ENCODE assay signal across 8 mouse cellular contexts in the genomic region with DNA sequence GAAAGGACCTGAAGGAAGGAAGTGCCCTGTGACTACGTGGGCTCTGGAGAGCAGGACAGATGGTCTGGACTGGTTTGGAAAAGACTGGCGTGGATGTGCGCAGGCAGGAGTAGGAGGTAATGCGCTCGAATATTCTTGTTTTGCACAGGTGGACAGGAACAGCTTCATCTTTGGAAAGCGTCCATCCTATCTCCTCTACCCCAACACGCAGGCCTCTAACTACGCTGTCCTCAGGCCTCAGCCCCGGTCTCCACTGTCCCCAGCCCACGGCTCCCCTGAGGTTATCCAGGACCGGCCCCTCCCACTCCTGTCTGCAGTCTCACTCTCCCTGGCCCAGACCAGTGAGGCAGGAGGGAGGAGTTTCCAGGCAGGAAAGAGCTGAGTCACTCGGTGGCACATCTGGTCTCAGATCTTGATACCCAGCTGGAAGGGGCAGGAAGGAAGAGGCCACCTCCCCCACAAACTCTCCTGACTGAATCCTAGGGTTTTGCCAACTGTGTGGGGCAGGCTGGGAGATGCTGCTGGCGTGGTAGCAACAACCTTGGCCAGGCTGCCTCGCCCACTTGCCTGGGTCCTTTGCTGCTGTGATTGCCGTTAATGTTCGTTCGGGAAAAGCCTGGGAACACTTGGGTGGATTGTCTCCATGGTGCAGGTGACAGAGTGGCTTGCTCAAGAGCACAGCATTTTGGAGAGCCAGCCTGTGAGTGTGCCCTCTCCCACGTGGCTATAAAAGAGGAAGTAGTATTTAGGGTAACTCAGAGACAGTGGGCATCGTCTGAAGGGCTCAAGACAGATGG. TPM values are rescaled to one million over a fixed set of nuclear protein-coding genes. Genes with fewer than 3 reads are reported as not detected.
DNase-seq lines count a peak whose midpoint lies in the region; ATAC-seq and TF ChIP-seq lines count a peak whose summit lies in the region.

No protein-coding gene starts in this region.

- no peaks in the 10 kb centered on the region for H3K79me2 ChIP-seq in liver, adult 2 months (ENCODE audit: control insufficient read depth, insufficient read depth, low read length)

- peak overlapping the region; percentile 20 for H3K4me2 ChIP-seq in intestine, embryonic 14.5 days (ENCODE audit: low read length)
- H3K4me2 ChIP-seq in forebrain, embryonic 15.5 days (replicated peaks) = no peak overlapping the region

- WGBS in intestine, embryonic 14.5 days = 23% methylated on average over 19 of the region's 19 CpGs
- WGBS in liver, adult 2 months = 46% methylated on average over 19 of the region's 19 CpGs
- WGBS in forebrain, embryonic 15.5 days = 44% methylated on average over 19 of the region's 19 CpGs

- no peaks in the 10 kb centered on the region for H3K9me3 ChIP-seq in intestine, embryonic 14.5 days (ENCODE audit: control insufficient read depth, low read length)
- no peaks in the 10 kb centered on the region for H3K9me3 ChIP-seq in forebrain, embryonic 15.5 days

- H3K27ac ChIP-seq in intestine, embryonic 14.5 days (ENCODE audit: low read depth) = no peak overlapping the region
- H3K27ac ChIP-seq in liver, adult 2 months (replicated peaks; ENCODE audit: insufficient read depth, low read depth, low read length) = no peak overlapping the region
- no peak overlapping the region for H3K27ac ChIP-seq in forebrain, embryonic 15.5 days (replicated peaks)

- peak; percentile 74 for DNase-seq in urinary bladder, postnatal 14 days (ENCODE audit: low spot score)
- DNase-seq in urinary bladder, adult 2 months (ENCODE audit: low spot score) = no peak
- DNase-seq in c-Kit-positive CD71-positive TER-119-positive erythroid progenitor cells, embryonic 14.5 days (ENCODE audit: low spot score) = peak; percentile 73
- DNase-seq in frontal cortex, postnatal 36 days (ENCODE audit: low spot score in 2 of 2) = peak; percentile 57 to 69
- DNase-seq in intestine, embryonic 14.5 days (ENCODE audit: low spot score) = peak; percentile 66
- peak; percentile 39 for DNase-seq in liver, adult 2 months (ENCODE audit: extremely low read depth, low read depth, low spot score)

- H3K27me3 ChIP-seq in intestine, embryonic 14.5 days (replicated peaks; ENCODE audit: control insufficient read depth, insufficient read depth, low read length) = no peaks in the 10 kb centered on the region
- H3K27me3 ChIP-seq in liver, adult 2 months (ENCODE audit: control insufficient read depth, insufficient read depth, low read length) = no peaks in the 10 kb centered on the region
- no peaks in the 10 kb centered on the region for H3K27me3 ChIP-seq in forebrain, embryonic 15.5 days

- TF ChIP-seq CTCF in liver, adult 2 months (IDR thresholded peaks at IDR 0.05; ENCODE audit: low read depth, low read length) = no peak

- no peaks in the 10 kb centered on the region for H3K36me3 ChIP-seq in intestine, embryonic 14.5 days (ENCODE audit: control insufficient read depth, insufficient read depth, low read length)
- no peaks in the 10 kb centered on the region for H3K36me3 ChIP-seq in liver, adult 2 months (ENCODE audit: control insufficient read depth, insufficient read depth, low read length)
- H3K36me3 ChIP-seq in forebrain, embryonic 15.5 days = no peaks in the 10 kb centered on the region

- peaks cover 7% of the 10 kb centered on the region for H3K4me1 ChIP-seq in intestine, embryonic 14.5 days (replicated peaks; ENCODE audit: control insufficient read depth, insufficient read depth, low read length)
- peaks cover 3% of the 10 kb centered on the region; the same call in 1 of the 2 replicates for H3K4me1 ChIP-seq in liver, adult 2 months (ENCODE audit: control insufficient read depth, insufficient read depth, low read length)
- peaks cover 4% of the 10 kb centered on the region; the same call in 1 of the 2 replicates for H3K4me1 ChIP-seq in forebrain, embryonic 15.5 days

- H3K9ac ChIP-seq in intestine, embryonic 14.5 days (ENCODE audit: low read length) = no peak overlapping the region
- no peak overlapping the region for H3K9ac ChIP-seq in liver, adult 2 months (ENCODE audit: low read depth, low read length)
- H3K9ac ChIP-seq in forebrain, embryonic 15.5 days (replicated peaks) = no peak overlapping the region

- no peak overlapping the region for H3K4me3 ChIP-seq in intestine, embryonic 14.5 days (ENCODE audit: low read depth, low read length)
- no peak overlapping the region for H3K4me3 ChIP-seq in liver, adult 2 months (ENCODE audit: insufficient read depth, low read depth, low read length)
- H3K4me3 ChIP-seq in forebrain, embryonic 15.5 days = no peak overlapping the region

- TF ChIP-seq POLR2A in liver, adult 2 months (IDR thresholded peaks at IDR 0.05; ENCODE audit: extremely low read depth, insufficient read depth, low read length) = no peak

- peak; percentile 43; the same call in 1 of the 2 replicates for ATAC-seq in intestine, embryonic 14.5 days (replicated peaks; ENCODE audit: low FRiP score, low TSS enrichment, low read depth)
- ATAC-seq in neutrophil, adult 5-6 weeks (ENCODE audit: extremely low read depth, insufficient number of reproducible peaks, low FRiP score, poor library complexity, severe bottlenecking) = peak; percentile 46; the same call in 1 of the 2 replicates
- ATAC-seq in forebrain, embryonic 15.5 days (replicated peaks) = no peak

RNA-seq across cellular contexts. Expression of a gene that starts 2.2 kb away (rescaled TPM):
- 29.7 and 32.1 TPM in 2 replicates for polyA plus RNA-seq in urinary bladder, adult 2 months (2012; rRNA removed)
- polyA plus RNA-seq in intestine, embryonic 14.5 days (2014; fragmentation: Nextera tagmentation; extraction: Ambion mirVana) = 7.2 and 7.4 TPM in 2 replicates
- total RNA-seq in liver, adult 2 months (2014; rRNA removed) = 8.9 and 17.9 TPM in 2 replicates
- 46.6 and 60.7 TPM in 2 replicates for polyA plus RNA-seq in liver, adult 2 months (2012; rRNA removed)
- total RNA-seq in neutrophil, adult 5-6 weeks (2017) = 2.0 TPM in 1 of 2 replicates, not detected in the other
- 4.1 and 4.5 TPM in 2 replicates for polyA plus RNA-seq in forebrain, embryonic 15.5 days (2015; fragmentation: Nextera tagmentation; extraction: Ambion mirVana)

RNA-seq across cellular contexts. Expression of a gene that starts 24.0 kb away (rescaled TPM):
- 3.1 and 4.0 TPM in 2 replicates for polyA plus RNA-seq in urinary bladder, adult 2 months (2012; rRNA removed)
- 1.3 and 2.1 TPM in 2 replicates for polyA plus RNA-seq in intestine, embryonic 14.5 days (2014; fragmentation: Nextera tagmentation; extraction: Ambion mirVana)
- total RNA-seq in liver, adult 2 months (2014; rRNA removed) = not detected in 2 replicates
- polyA plus RNA-seq in liver, adult 2 months (2012; rRNA removed) = 0.04 and 0.05 TPM in 2 replicates
- 0.12 TPM in 1 of 2 replicates, not detected in the other for total RNA-seq in neutrophil, adult 5-6 weeks (2017)
- polyA plus RNA-seq in forebrain, embryonic 15.5 days (2015; fragmentation: Nextera tagmentation; extraction: Ambion mirVana) = 0.13 and 0.36 TPM in 2 replicates
